Mouse (Mus musculus) testis, adult 2 months (tissue): ENCODE data around the gene Lrriq1. TPM values are rescaled to one million over a fixed set of nuclear protein-coding genes. Genes with fewer than 3 reads are reported as not detected.

Experiments used
- H3K27ac ChIP-seq: fragments of 200-500 bp; 2 replicates; pipeline ENCODE4 v1.5.1; 2012; ENCODE audit warnings: low read depth, low read length; ENCODE audit not compliant: control insufficient read depth, insufficient read depth
- H3K27me3 ChIP-seq: fragments of 200-500 bp; 2 replicates; pipeline ENCODE4 v1.6.1; 2012; ENCODE audit warnings: mild to moderate bottlenecking, low read length, moderate library complexity; ENCODE audit not compliant: control insufficient read depth, insufficient read depth
- H3K36me3 ChIP-seq: fragments of 200-500 bp; 2 replicates; pipeline ENCODE4 v1.6.1; 2012; ENCODE audit warnings: mild to moderate bottlenecking, low read length; ENCODE audit not compliant: control insufficient read depth, insufficient read depth
- H3K4me1 ChIP-seq: fragments of 200-500 bp; 2 replicates; pipeline ENCODE4 v1.6.1; 2012; ENCODE audit warnings: low read length; ENCODE audit not compliant: control insufficient read depth, insufficient read depth
- H3K4me3 ChIP-seq: fragments of 200-500 bp; 2 replicates; pipeline ENCODE4 v1.5.1; 2012; ENCODE audit warnings: low read depth, mild to moderate bottlenecking, low read length, moderate library complexity, mixed read lengths; ENCODE audit not compliant: control insufficient read depth
- CTCF ChIP-seq: fragments of 200-500 bp; IDR thresholded peaks from 2 replicates; pipeline ENCODE4 v1.5.1; 2012; ENCODE audit warnings: low read depth, mild to moderate bottlenecking, inconsistent platforms, low read length, moderate library complexity; ENCODE audit not compliant: control insufficient read depth, insufficient read depth, insufficient replicate concordance
- POLR2A ChIP-seq: fragments of 200-500 bp; IDR thresholded peaks from 2 replicates; pipeline ENCODE4 v1.6.1; 2012; ENCODE audit warnings: low read depth, mild to moderate bottlenecking, inconsistent platforms, low read length, moderate library complexity; ENCODE audit not compliant: control insufficient read depth
- polyA plus RNA-seq: library from polyadenylated mRNA; depleted of rRNA; stranded (reverse); fragments of >200 nt; gene quantifications from 2 replicates; pipeline ENCODE4 v1.2.3, GENCODE M21; 2012

Gene Lrriq1
- polyA plus RNA-seq, 1 experiment, result 18.7 TPM

DNA sequence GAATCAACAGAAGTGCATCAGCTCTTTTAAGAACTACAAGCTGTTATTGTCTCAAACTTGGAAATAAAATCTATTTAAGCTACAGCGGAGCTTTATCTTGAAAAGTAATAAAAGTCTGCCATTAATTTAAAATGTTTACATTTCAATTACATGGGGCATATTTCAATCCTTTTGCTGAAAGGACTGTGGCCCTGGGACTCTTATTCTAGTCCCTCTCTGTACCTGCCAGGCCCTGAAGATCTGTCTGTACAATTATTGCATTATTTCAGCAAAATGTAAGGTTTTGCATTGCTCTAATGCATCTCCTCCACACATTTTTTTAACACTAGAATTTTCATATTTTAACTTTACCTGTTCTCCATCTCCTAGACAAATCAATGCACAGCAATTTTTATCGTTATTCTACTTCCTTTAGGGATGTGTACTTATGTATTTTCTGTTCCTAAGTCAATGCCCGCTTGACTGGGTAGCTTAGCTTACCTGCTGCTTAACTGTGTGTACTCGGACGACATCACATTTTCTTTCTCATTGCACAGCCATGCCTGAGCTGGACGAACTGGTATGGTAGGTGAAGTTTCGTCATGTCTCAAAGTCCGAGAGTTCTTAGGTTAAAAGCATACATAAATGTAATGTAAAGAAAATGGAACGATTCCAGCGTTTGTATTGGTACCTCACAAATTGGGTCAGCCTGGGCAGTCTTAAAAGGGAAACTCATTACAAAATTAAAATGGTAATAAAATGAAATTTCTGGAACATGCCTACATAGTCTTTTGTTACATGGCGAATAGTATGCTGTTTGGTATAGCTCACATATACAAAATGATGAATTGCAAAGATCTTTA is 91.0 kb downstream of the Lrriq1 start:
- H3K27me3 ChIP-seq, result no peaks in the 10 kb centered on the region
- H3K36me3 ChIP-seq, result no peaks in the 10 kb centered on the region
- no peak overlapping the region for H3K27ac ChIP-seq
- TF ChIP-seq POLR2A (no peak), CTCF (no peak)
- H3K4me3 ChIP-seq, result no peak overlapping the region
- H3K4me1 ChIP-seq, result no peaks in the 10 kb centered on the region

DNA sequence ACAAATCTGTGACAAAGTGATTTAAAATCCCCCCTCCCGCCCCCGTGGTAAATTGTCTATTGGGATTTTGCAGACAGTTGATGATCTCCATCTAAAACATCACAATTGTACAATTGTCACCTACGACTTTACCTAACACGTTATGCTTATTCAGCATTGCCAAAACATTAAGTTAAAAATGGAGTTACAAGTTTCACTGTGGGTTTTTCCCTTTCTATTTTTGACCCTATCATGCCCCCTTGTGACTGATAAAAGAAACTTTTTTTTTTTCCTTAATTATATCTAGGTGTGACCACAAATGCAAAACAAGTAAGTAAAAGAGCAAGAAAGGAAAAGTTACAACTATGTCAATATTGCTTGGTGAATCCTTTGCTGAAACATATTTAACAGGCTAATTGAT is 93.6 kb downstream of the Lrriq1 start:
- Histone ChIP-seq H3K27me3 (no peaks in the 10 kb centered on the region), H3K4me3 (no peak overlapping the region), H3K4me1 (no peaks in the 10 kb centered on the region), H3K27ac (no peak overlapping the region), H3K36me3 (no peaks in the 10 kb centered on the region)
- TF ChIP-seq CTCF, result no peak
- TF ChIP-seq POLR2A, result no peak

DNA sequence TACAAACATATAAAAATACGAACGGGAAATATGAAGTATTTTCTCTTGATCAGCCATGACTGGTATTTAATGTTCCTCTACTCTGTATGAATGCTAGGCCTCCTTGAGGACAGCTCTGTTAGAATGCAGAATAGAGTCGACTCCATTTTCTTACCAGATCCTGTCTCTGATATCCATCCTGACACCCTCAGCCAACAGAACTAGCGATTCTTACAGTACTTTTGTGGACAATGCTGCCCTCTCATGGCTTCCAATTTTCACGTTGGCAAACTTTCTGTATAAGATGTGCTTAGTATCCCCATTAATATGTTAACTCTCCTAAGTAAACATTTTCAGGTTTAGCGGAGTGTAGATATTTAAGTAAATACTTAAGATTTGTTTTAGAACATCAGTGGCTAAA is 94.6 kb downstream of the Lrriq1 start:
- no peak overlapping the region for H3K27ac ChIP-seq

DNA sequence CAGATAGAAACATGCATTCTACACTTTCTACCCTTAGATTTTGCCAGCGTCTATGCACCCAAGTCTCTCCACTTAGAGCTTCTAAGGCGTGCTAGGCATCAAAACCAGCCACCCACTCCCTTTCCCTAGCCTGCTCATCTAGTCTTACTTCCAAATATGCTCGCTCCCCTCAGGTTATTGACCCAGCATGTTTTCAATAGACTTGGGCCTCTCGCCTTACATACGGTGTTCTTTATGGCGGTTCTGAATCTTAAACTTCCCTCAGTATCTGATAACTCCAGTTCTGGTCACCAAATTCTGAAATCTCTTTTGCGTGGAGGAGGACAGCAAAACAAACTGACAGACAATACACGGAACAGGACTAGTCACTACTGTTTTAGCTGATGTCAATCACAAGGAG is 95.5 kb downstream of the Lrriq1 start:
- no peak for TF ChIP-seq CTCF
- H3K4me3 ChIP-seq, result no peak overlapping the region
- H3K4me1 ChIP-seq, result no peaks in the 10 kb centered on the region
- no peaks in the 10 kb centered on the region for H3K36me3 ChIP-seq
- no peak overlapping the region for H3K27ac ChIP-seq
- H3K27me3 ChIP-seq, result no peaks in the 10 kb centered on the region

More for the DNA sequence above, 94.6 kb downstream of the Lrriq1 start:
- H3K4me1 ChIP-seq, result no peaks in the 10 kb centered on the region
- H3K36me3 ChIP-seq, result no peaks in the 10 kb centered on the region
- H3K27me3 ChIP-seq, result no peaks in the 10 kb centered on the region
- TF ChIP-seq POLR2A, result no peak
- TF ChIP-seq CTCF, result no peak
- no peak overlapping the region for H3K4me3 ChIP-seq

DNA sequence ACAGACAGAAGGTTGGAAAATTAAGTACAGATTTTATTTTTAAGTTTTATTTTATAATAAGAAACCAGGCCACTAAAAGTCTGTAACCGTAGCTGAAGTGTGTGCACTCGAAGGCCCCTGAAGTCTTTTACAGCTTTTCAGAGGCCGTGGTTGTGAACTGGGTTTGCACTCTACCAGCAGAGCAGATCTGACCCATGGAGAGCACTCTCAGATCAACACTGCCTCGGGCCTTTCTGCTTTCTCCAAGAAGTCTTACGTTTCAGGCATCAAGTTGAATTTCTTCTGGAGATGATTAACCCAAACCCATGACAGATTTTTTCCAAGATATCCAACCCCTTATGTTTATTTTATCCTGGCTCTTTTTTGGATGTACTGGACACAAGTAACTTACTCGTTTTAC is 121.5 kb downstream of the Lrriq1 start:
- Histone ChIP-seq H3K36me3 (no peaks in the 10 kb centered on the region), H3K27me3 (no peaks in the 10 kb centered on the region), H3K4me1 (no peaks in the 10 kb centered on the region), H3K27ac (no peak overlapping the region), H3K4me3 (no peak overlapping the region)
- TF ChIP-seq POLR2A, result no peak
- no peak for TF ChIP-seq CTCF

DNA sequence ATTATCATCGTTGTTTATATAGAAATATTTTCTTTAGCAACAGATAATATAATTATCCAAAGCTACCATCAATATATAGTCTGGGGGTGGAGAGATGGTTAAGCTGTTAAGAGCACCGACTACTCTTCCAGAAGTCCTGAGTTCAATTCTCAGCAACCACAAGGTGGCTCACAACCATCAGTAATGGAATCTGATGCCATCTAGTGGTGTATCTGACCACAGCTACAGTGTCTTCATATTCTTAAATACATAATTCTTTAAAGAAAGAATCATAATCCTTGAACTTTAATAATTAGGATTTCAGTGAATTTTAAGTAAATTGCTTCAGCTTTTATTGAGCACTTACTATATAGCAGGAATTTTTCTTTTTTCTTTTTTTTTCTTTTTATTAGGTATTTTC is 128.0 kb downstream of the Lrriq1 start:
- Histone ChIP-seq H3K4me3 (no peak overlapping the region), H3K4me1 (no peaks in the 10 kb centered on the region), H3K27ac (no peak overlapping the region), H3K36me3 (no peaks in the 10 kb centered on the region), H3K27me3 (no peaks in the 10 kb centered on the region)
- TF ChIP-seq POLR2A, result no peak
- no peak for TF ChIP-seq CTCF

DNA sequence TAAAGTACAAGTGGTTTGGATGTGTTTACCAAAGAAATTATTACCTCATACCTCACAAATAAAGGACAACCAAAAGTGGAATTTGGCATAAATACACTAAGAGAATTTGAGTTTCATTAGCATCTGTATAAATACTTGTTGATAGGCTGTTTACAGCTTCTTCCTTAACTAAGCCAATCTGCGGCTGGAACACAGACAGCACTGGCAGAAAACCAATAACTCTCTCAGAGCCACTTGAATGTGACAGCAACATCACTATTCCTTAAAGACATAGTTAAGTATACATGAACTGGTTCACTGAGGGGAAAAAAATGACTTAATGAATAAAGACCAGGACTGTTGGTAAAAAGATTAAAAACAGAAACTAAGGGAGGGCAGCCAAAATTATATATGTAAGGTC is 150.0 kb downstream of the Lrriq1 start:
- no peaks in the 10 kb centered on the region for H3K36me3 ChIP-seq
- H3K4me3 ChIP-seq, result no peak overlapping the region
- TF ChIP-seq CTCF, result no peak
- no peak for TF ChIP-seq POLR2A
- H3K27me3 ChIP-seq, result no peaks in the 10 kb centered on the region
- H3K27ac ChIP-seq, result no peak overlapping the region
- H3K4me1 ChIP-seq, result no peaks in the 10 kb centered on the region

DNA sequence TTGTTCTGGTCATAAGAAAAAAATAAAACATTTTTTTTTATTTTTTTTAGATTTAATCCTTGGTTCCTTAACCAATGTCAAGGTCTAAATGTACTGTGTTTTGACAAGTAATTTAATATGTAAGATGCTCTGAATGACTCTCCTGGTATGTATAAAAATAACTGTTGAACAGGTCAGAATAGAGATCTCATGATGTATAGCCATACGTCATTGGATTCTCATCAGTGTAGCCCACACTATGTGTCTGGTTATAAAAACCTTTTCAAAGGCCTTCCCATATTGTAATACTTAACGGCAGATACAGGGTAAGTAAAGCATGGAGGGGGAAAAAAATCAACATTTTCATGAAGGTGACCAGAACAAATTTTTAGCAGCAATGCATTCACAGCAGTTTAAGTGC is 186.5 kb downstream of the Lrriq1 start:
- Histone ChIP-seq H3K4me1 (no peaks in the 10 kb centered on the region), H3K27me3 (no peaks in the 10 kb centered on the region), H3K4me3 (no peak overlapping the region), H3K27ac (no peak overlapping the region), H3K36me3 (no peaks in the 10 kb centered on the region)
- TF ChIP-seq CTCF (no peak), POLR2A (no peak)
